Mouse (Mus musculus): Measurements from ENCODE around the gene Git2. TPM values are rescaled to one million over a fixed set of nuclear protein-coding genes. Genes with fewer than 3 reads are reported as not detected.

The Git2 gene
- polyA plus RNA-seq, 1 experiment, result 48.1 TPM

GRCm38 (mm10) chr5:114722846-114723245 is 52.5 kb downstream of the Git2 start:
- no peak for DNase-seq (ENCODE audit: extremely low spot score in 1 of 2, low spot score in 1 of 2)

GRCm38 (mm10) chr5:114721969-114722368 is 53.3 kb downstream of the Git2 start:
- no peak for DNase-seq (ENCODE audit: extremely low spot score in 1 of 2, low spot score in 1 of 2)

- no peak for DNase-seq (ENCODE audit: extremely low spot score in 1 of 2, low spot score in 1 of 2)
Observed at GRCm38 (mm10) chr5:114720784-114721183, 54.5 kb downstream of the Git2 start.

GRCm38 (mm10) chr5:114719928-114720270 is 55.4 kb downstream of the Git2 start:
- no peak for DNase-seq (ENCODE audit: extremely low spot score in 1 of 2, low spot score in 1 of 2)

- no peak for DNase-seq (ENCODE audit: extremely low spot score in 1 of 2, low spot score in 1 of 2)
Observed at GRCm38 (mm10) chr5:114719003-114719927, 56.1 kb downstream of the Git2 start.

GRCm38 (mm10) chr5:114718483-114718882 is 56.8 kb downstream of the Git2 start:
- no peak for DNase-seq (ENCODE audit: extremely low spot score in 1 of 2, low spot score in 1 of 2)

GRCm38 (mm10) chr5:114717937-114718336 is 57.4 kb downstream of the Git2 start:
- no peak for DNase-seq (ENCODE audit: extremely low spot score in 1 of 2, low spot score in 1 of 2)

- DNase-seq (ENCODE audit: extremely low spot score in 1 of 2, low spot score in 1 of 2), result no peak
Observed at GRCm38 (mm10) chr5:114717292-114717691, 58.0 kb downstream of the Git2 start.

GRCm38 (mm10) chr5:114714551-114714950 is 60.8 kb downstream of the Git2 start:
- DNase-seq (ENCODE audit: extremely low spot score in 1 of 2, low spot score in 1 of 2), result no peak

GRCm38 (mm10) chr5:114709357-114709756 is 66.0 kb downstream of the Git2 start:
- DNase-seq (ENCODE audit: extremely low spot score in 1 of 2, low spot score in 1 of 2), result no peak

GRCm38 (mm10) chr5:114708491-114708890 is 66.8 kb downstream of the Git2 start:
- DNase-seq (ENCODE audit: extremely low spot score in 1 of 2, low spot score in 1 of 2), result no peak

- DNase-seq (ENCODE audit: extremely low spot score in 1 of 2, low spot score in 1 of 2), result peak; percentile 84 to 97
Observed at GRCm38 (mm10) chr5:114707265-114708068, 67.8 kb downstream of the Git2 start, which contains the start of gene Tchp. Gene Tchp (plus strand): TSS chr5:114707760.

- DNase-seq (ENCODE audit: extremely low spot score in 1 of 2, low spot score in 1 of 2), result no peak
Observed at GRCm38 (mm10) chr5:114702403-114703392, 72.6 kb downstream of the Git2 start.

GRCm38 (mm10) chr5:114699015-114699414 is 76.3 kb downstream of the Git2 start:
- DNase-seq (ENCODE audit: extremely low spot score in 1 of 2, low spot score in 1 of 2), result no peak

GRCm38 (mm10) chr5:114698044-114698746 is 77.1 kb downstream of the Git2 start:
- DNase-seq (ENCODE audit: extremely low spot score in 1 of 2, low spot score in 1 of 2), result peak; percentile 36 to 81

GRCm38 (mm10) chr5:114696939-114697338 is 78.4 kb downstream of the Git2 start:
- no peak for DNase-seq (ENCODE audit: extremely low spot score in 1 of 2, low spot score in 1 of 2)

- no peak for DNase-seq (ENCODE audit: extremely low spot score in 1 of 2, low spot score in 1 of 2)
Observed at GRCm38 (mm10) chr5:114695775-114696174, 79.5 kb downstream of the Git2 start.

GRCm38 (mm10) chr5:114690633-114691567 is 84.4 kb downstream of the Git2 start, which contains the start of gene Gltp:
Gene Gltp (minus strand): TSS chr5:114690984.
- DNase-seq (ENCODE audit: extremely low spot score in 1 of 2, low spot score in 1 of 2), result peak; percentile 80 to 95

Data from frontal cortex, adult 2 months (tissue).